Mouse (Mus musculus): Measurements from ENCODE around the gene Zfp354a.

DNA sequence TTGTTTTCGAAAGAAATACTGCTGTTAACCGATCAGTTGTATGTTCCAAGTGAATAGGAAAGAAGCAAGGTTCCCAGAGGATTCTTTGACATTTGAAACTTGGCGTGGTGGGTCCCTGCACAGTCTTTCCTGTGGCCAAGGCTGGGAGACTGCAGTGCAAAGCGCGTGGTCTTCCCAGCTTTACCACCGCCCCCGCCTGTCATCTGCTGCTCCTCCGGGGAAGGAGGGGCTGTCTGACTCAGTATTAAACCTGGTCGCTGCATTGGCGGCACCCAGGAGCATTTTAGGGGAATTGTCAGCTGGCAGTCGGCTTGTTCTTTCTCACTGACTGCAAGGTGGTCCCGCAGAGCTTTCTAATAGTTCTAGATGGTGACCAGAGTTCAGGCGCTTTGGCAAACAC is 26.2 kb downstream of the Zfp354a start:
- TF ChIP-seq GATA1 (IDR thresholded peaks at IDR 0.05; ENCODE audit: low read length) (no peak), TAL1 (IDR thresholded peaks at IDR 0.05; ENCODE audit: low read length) (no peak)

Measured in erythroblast, embryonic 14.5 days (primary cell).